Mouse (Mus musculus) T-helper 17 cell (primary cell): ENCODE measurements at regions not wholly inside any gene's neighbourhood (a gene's known extent, or its start where the extent isn't known, plus 50 kb on each side); places are given as distances from the start of the nearest gene placed in this dataset.

ENCODE experiments used
- in situ Hi-C, 2 experiments: fragments of 300-600 bp; cut with MboI, MseI; formaldehyde crosslinking; loops; 1 replicate in 1 of 2; 2 replicates in 1 of 2; pipeline ENCODE4 v1.15.1; 2025; ENCODE audit warnings: high pct_unique_total_duplicates in 2 of 2

GRCm38 (mm10) chr12:66393153-66393552 lies 109.0 kb upstream of the Rpl10l start:
- in situ Hi-C loops: loop anchor here in 1 of 2 experiments (10.0 kb wide), 1 partner anchor 1772 kb away; no protein-coding TSS in a partner anchor

GRCm38 (mm10) chr12:66386612-66387011 lies 102.4 kb upstream of the Rpl10l start:
- in situ Hi-C loops: no loop called here

GRCm38 (mm10) chr12:66339169-66339568 lies 55.0 kb upstream of the Rpl10l start:
- in situ Hi-C loops: no loop called here
